Mouse (Mus musculus) cerebellum, adult 2 months (tissue): Measurements from ENCODE around the gene Usp38.

Experiments used
- CTCF ChIP-seq: fragments of 200-500 bp; IDR thresholded peaks from 2 replicates; pipeline ENCODE4 v1.5.1; 2011; ENCODE audit warnings: low read depth, mild to moderate bottlenecking, control low read depth, low read length, moderate library complexity, borderline replicate concordance; ENCODE audit not compliant: insufficient read depth
- POLR2A ChIP-seq: fragments of 200-500 bp; IDR thresholded peaks from 2 replicates; pipeline ENCODE4 v1.6.1; 2011; ENCODE audit warnings: low read length, control low read depth, borderline replicate concordance; ENCODE audit not compliant: insufficient read depth

DNA sequence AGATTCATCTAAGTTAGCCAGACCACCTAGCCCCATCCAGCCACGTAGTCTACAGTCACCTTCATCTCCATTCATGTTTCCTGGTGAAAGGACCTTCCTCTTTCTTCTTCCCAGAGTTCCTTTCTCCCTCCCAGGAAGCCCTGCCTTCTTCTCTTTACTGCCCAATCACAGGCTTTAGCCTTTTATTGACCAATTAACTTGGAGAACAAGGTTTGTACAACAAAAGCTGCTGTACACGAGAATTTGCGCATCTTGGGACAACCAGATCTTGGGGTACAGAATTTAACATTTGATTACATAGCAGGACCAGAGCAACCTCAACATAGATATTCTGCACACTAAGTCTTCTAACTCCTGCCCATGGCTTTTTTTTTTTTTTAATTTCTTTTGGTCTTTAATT is 73.1 kb downstream of the Usp38 start:
- TF ChIP-seq CTCF (no peak), POLR2A (no peak)
